Mouse (Mus musculus): ENCODE data around the gene Fbl. TPM values are rescaled to one million over a fixed set of nuclear protein-coding genes. Genes with fewer than 3 reads are reported as not detected.
"Not testable (repeated sequence)": the region's sequence is repeated elsewhere in the genome, so short reads cannot be mapped to it uniquely, and the experiment has no call there.

Fbl gene
- polyA plus RNA-seq, 1 experiment = 72.4 TPM

DNA sequence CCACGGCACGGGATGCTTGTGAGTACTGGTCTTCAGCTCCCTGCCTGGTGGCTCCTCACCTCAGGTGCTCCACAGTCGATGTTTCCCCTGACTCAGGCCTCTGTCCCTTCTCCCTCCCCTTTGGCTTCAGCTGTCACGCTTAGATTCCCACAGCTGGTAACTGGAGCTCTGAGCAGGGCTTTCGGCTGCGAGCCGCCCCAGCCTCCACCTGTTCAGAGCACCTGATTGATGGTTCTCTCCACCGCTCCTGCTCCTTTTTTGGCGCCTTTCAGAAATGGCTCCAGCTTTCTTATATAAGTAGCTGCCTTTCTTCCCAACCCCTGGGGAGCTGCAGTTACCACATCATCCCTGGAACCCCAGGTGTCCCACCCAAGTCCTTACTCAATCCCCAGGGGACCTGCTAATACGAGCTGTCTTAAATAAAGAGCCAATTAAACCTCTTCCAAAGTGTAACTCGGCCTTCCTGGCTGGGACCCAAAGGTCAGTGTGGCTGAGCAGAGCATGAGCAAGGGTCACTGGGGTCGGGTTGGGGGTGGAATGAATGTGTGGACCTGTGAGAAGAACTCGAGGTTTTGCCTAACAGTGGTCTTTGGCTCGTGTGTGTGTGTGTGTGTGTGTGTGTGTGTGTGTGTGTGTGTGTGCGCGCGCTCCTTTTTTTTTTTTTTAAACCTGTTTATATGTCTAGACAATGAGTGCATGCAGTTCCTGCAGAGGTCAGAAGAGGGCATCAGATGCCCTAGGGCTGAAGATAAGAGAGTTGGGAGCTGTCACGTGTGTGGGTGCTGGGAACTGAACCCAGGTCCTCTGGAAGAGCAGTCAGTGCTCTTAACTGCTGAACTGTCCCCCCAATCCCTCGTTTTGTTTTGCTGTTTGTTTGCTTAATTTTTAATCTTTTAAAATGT lies 33.9 kb downstream of the Fbl start:
- no peak for DNase-seq
- Histone ChIP-seq H3K4me1 (replicated peaks; ENCODE audit: control insufficient read depth, insufficient read depth, low read length) (no peaks in the 10 kb centered on the region), H3K36me3 (ENCODE audit: control insufficient read depth, insufficient read depth, low read length) (no peaks in the 10 kb centered on the region), H3K4me3 (ENCODE audit: control insufficient read depth, insufficient read depth, low read length) (no peak overlapping the region), H3K27me3 (ENCODE audit: control insufficient read depth, insufficient read depth, low read length) (no peaks in the 10 kb centered on the region), H3K27ac (ENCODE audit: control insufficient read depth, insufficient read depth, low read length) (no peak overlapping the region)
- WGBS = 76% methylated on average over 19 of the region's 19 CpGs
- TF ChIP-seq CTCF (IDR thresholded peaks at IDR 0.05; ENCODE audit: borderline replicate concordance, control insufficient read depth, extremely low read depth, insufficient read depth, low read length, poor library complexity) (no peak), POLR2A (IDR thresholded peaks at IDR 0.05; ENCODE audit: control insufficient read depth, extremely low read depth, insufficient read depth, low read length, poor library complexity) (no peak)

DNA sequence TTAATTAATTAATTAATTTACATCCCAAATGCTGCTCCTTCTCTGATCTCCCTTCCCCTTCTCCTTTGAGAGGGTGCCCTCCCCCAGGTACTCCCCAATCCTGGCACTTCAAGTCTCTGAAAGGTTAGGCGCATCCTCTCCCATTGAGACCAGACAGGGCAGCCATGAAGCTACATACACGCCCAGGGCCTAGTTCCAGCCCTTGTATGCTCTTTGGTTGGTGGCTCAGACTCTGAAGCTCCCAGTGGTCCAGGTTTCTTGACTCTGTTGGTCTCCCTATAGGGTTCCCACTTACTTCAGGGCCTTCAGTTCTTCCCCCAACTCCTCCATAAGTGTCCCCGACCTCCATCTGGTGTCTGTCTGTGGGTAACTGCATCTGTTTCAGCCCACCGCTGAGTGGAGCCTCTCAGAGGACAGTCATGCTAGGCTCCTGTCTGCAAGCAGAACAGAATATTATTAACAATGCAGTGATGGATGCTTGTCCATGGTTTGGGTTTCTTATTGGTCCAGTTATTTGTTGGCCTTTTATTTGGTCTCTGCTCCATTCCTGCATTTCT lies 36.6 kb downstream of the Fbl start:
- DNase-seq = peak; percentile 45
- no peak overlapping the region for H3K4me3 ChIP-seq (ENCODE audit: control insufficient read depth, insufficient read depth, low read length)
- WGBS = 83% methylated on average over 4 of the region's 4 CpGs
- H3K36me3 ChIP-seq (ENCODE audit: control insufficient read depth, insufficient read depth, low read length) = no peaks in the 10 kb centered on the region
- H3K27me3 ChIP-seq (ENCODE audit: control insufficient read depth, insufficient read depth, low read length) = no peaks in the 10 kb centered on the region
- TF ChIP-seq POLR2A (IDR thresholded peaks at IDR 0.05; ENCODE audit: control insufficient read depth, extremely low read depth, insufficient read depth, low read length, poor library complexity) = no peak
- TF ChIP-seq CTCF (IDR thresholded peaks at IDR 0.05; ENCODE audit: borderline replicate concordance, control insufficient read depth, extremely low read depth, insufficient read depth, low read length, poor library complexity) = no peak
- no peak overlapping the region for H3K27ac ChIP-seq (ENCODE audit: control insufficient read depth, insufficient read depth, low read length)
- H3K4me1 ChIP-seq (replicated peaks; ENCODE audit: control insufficient read depth, insufficient read depth, low read length) = peaks cover 3% of the 10 kb centered on the region; the same call in 1 of the 2 replicates

DNA sequence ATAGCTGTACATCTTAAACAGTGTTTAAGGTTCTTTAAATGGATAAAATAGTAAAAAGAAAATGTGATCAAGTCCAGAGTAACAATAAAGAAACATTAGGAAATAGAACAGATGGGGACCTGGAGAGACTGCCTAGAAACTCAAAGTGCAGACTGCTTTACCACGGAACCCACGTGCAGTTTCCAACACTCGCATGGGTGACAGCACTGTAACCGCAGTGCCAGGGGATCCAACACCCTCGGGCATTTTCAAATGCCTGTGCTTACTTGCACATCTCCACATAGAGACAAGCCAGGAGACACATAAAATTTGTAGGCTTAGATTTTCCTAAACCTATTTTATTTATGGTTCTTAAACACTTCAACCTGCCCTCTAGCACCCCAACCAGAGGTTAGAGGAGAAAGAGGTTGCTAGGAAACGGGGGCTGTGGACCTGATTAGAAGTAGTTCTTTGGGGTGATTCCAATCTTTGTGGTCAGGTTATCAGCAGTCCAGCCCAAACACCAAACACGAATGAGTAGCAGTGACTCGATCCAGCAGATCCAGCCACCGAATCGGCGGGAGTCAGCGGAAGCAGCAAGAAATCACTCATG lies 39.0 kb downstream of the Fbl start:
- DNase-seq = no peak
- Histone ChIP-seq H3K27me3 (ENCODE audit: control insufficient read depth, insufficient read depth, low read length) (no peaks in the 10 kb centered on the region), H3K27ac (ENCODE audit: control insufficient read depth, insufficient read depth, low read length) (peak overlapping the region; percentile 14; the same call in 1 of the 2 replicates), H3K4me1 (replicated peaks; ENCODE audit: control insufficient read depth, insufficient read depth, low read length) (peaks cover 3% of the 10 kb centered on the region; the same call in 1 of the 2 replicates), H3K4me3 (ENCODE audit: control insufficient read depth, insufficient read depth, low read length) (peak overlapping the region; percentile 37), H3K36me3 (ENCODE audit: control insufficient read depth, insufficient read depth, low read length) (no peaks in the 10 kb centered on the region)
- TF ChIP-seq POLR2A (IDR thresholded peaks at IDR 0.05; ENCODE audit: control insufficient read depth, extremely low read depth, insufficient read depth, low read length, poor library complexity) = no peak
- TF ChIP-seq CTCF (IDR thresholded peaks at IDR 0.05; ENCODE audit: borderline replicate concordance, control insufficient read depth, extremely low read depth, insufficient read depth, low read length, poor library complexity) = no peak
- 23% methylated on average over 12 of the region's 12 CpGs for WGBS

DNA sequence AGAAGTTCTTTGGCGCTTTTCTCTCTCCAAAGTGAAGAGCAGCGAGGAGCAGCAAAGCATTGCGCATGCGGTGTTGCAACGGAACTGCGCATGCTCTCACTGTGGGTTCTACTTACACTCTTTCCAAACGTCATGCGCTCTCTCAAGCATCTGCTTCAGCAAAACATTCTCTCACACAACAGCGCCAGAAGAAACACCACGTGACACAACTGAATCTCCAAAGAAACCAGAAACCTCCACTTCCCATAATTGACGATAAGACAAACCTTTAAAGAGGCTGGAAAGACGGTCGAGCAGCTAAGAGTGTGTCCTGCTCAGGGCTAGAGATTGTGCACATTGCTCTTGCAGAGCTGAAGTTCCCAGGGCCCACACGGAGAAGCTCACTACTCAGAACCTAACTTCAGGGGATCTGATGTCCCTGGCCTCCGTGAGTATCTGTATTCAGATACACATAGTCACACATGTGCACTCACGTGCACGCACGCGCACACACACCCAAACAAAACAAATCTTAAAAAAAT lies 39.5 kb downstream of the Fbl start:
- H3K27me3 ChIP-seq (ENCODE audit: control insufficient read depth, insufficient read depth, low read length) = no peaks in the 10 kb centered on the region
- TF ChIP-seq CTCF (IDR thresholded peaks at IDR 0.05; ENCODE audit: borderline replicate concordance, control insufficient read depth, extremely low read depth, insufficient read depth, low read length, poor library complexity) = no peak
- TF ChIP-seq POLR2A (IDR thresholded peaks at IDR 0.05; ENCODE audit: control insufficient read depth, extremely low read depth, insufficient read depth, low read length, poor library complexity) = no peak
- H3K27ac ChIP-seq (ENCODE audit: control insufficient read depth, insufficient read depth, low read length) = peak overlapping the region; percentile 57; the same call in 1 of the 2 replicates
- peak; percentile 68 for DNase-seq
- H3K4me1 ChIP-seq (replicated peaks; ENCODE audit: control insufficient read depth, insufficient read depth, low read length) = peaks cover 3% of the 10 kb centered on the region; the same call in 1 of the 2 replicates
- peak overlapping the region; percentile 37 for H3K4me3 ChIP-seq (ENCODE audit: control insufficient read depth, insufficient read depth, low read length)
- no peaks in the 10 kb centered on the region for H3K36me3 ChIP-seq (ENCODE audit: control insufficient read depth, insufficient read depth, low read length)
- 46% methylated on average over 19 of the region's 19 CpGs for WGBS

DNA sequence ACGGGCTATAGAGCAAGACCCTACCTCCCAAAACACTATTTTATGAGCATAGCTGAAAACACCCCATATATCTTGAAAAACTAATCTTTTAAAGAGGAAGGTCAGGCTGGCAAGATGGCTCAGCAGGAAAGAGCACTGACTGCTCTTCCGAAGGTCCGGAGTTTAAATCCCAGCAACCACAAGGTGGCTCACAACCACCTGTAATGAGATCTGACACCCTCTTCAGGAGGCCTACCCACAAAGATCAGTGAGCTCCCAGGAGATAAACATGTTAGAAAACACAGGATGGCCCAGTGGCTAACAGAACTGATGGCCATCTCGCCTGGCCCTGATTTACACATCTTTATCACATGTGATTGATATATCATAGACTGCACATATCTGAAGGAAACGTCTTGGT lies 41.2 kb downstream of the Fbl start:
- WGBS = 61% methylated on average over 5 of the region's 5 CpGs
- TF ChIP-seq POLR2A (IDR thresholded peaks at IDR 0.05; ENCODE audit: control insufficient read depth, extremely low read depth, insufficient read depth, low read length, poor library complexity) (no peak), CTCF (IDR thresholded peaks at IDR 0.05; ENCODE audit: borderline replicate concordance, control insufficient read depth, extremely low read depth, insufficient read depth, low read length, poor library complexity) (no peak)
- Histone ChIP-seq H3K27me3 (ENCODE audit: control insufficient read depth, insufficient read depth, low read length) (no peaks in the 10 kb centered on the region), H3K4me1 (replicated peaks; ENCODE audit: control insufficient read depth, insufficient read depth, low read length) (peaks cover 3% of the 10 kb centered on the region; the same call in 1 of the 2 replicates), H3K36me3 (ENCODE audit: control insufficient read depth, insufficient read depth, low read length) (no peaks in the 10 kb centered on the region), H3K27ac (ENCODE audit: control insufficient read depth, insufficient read depth, low read length) (no peak overlapping the region), H3K4me3 (ENCODE audit: control insufficient read depth, insufficient read depth, low read length) (no peak overlapping the region)
- no peak for DNase-seq

DNA sequence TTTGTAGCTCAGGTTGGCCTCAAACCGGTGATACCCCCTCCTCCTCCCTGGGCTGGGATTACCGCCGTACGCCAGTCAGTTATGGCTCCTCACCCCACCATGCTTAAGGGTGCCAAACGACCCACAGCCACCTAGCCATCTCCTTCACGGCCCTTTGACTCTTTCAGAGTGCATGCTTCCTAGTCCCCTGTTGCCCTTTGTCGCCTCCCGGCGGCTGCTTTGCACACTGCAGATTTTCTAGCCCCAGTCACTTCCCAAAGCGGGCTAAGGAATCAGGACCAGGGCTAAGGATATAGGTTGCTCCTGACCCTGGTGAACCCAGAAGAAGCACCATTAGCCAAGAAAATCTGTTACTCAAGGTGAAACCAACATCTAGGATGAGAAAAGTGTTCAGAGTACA lies 44.6 kb downstream of the Fbl start:
- Histone ChIP-seq H3K4me1 (replicated peaks; ENCODE audit: control insufficient read depth, insufficient read depth, low read length) (peaks cover 1% of the 10 kb centered on the region; the same call in 1 of the 2 replicates), H3K4me3 (ENCODE audit: control insufficient read depth, insufficient read depth, low read length) (no peak overlapping the region), H3K27me3 (ENCODE audit: control insufficient read depth, insufficient read depth, low read length) (no peaks in the 10 kb centered on the region), H3K36me3 (ENCODE audit: control insufficient read depth, insufficient read depth, low read length) (no peaks in the 10 kb centered on the region), H3K27ac (ENCODE audit: control insufficient read depth, insufficient read depth, low read length) (no peak overlapping the region)
- WGBS = 16% methylated on average over 10 of the region's 10 CpGs
- TF ChIP-seq POLR2A (IDR thresholded peaks at IDR 0.05; ENCODE audit: control insufficient read depth, extremely low read depth, insufficient read depth, low read length, poor library complexity) = no peak
- peak; percentile 85 for TF ChIP-seq CTCF (IDR thresholded peaks at IDR 0.05; ENCODE audit: borderline replicate concordance, control insufficient read depth, extremely low read depth, insufficient read depth, low read length, poor library complexity)
- peak; percentile 80 for DNase-seq

DNA sequence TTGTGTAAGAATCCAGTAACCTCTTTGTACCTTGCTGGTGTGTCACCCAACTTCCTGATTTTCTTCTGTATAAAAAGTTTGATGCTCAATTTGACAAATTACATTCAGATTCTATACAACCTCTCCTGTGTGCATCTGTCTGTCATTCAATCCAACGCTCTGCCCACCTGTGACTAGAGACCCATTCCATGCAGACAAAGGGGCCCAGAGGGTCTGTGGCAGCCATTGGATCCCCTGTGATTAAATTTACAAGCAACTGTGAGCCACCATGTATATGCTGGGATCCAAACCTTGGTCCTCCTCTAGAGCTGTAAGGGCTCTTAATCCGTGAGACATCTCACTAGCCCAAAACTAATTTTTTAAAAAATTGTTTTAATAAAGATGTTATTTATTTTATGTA lies 46.4 kb downstream of the Fbl start:
- H3K36me3 ChIP-seq (ENCODE audit: control insufficient read depth, insufficient read depth, low read length); H3K4me3 ChIP-seq (ENCODE audit: control insufficient read depth, insufficient read depth, low read length); H3K4me1 ChIP-seq (replicated peaks; ENCODE audit: control insufficient read depth, insufficient read depth, low read length); H3K27ac ChIP-seq (ENCODE audit: control insufficient read depth, insufficient read depth, low read length); DNase-seq; H3K27me3 ChIP-seq (ENCODE audit: control insufficient read depth, insufficient read depth, low read length): not testable (repeated sequence)
- WGBS = 90% methylated on average over 2 of the region's 2 CpGs

DNA sequence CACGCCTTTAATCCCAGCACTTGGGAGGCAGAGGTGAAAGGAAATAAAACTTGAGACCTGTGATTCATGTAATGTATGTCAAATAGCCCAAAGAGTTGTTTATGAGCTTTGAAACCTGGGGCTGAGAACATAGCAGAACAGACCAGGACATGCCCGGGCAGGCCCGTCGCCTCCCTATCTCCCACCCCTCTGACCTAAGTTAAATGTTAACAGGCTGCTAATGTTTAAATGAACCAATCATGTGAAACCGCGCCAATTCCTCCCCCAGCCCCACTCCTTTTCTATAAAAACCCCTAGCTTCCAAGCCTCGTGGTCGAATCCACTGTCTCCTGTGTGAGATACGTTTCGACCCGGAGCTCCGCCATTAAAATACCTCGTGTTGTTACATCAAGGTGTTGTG lies 48.3 kb downstream of the Fbl start:
- H3K4me1 ChIP-seq (replicated peaks; ENCODE audit: control insufficient read depth, insufficient read depth, low read length); H3K27ac ChIP-seq (ENCODE audit: control insufficient read depth, insufficient read depth, low read length); DNase-seq; H3K4me3 ChIP-seq (ENCODE audit: control insufficient read depth, insufficient read depth, low read length); H3K27me3 ChIP-seq (ENCODE audit: control insufficient read depth, insufficient read depth, low read length); H3K36me3 ChIP-seq (ENCODE audit: control insufficient read depth, insufficient read depth, low read length): not testable (repeated sequence)
- WGBS = 93% methylated on average over 13 of the region's 13 CpGs

Data from thymus, adult 2 months (tissue).